Mouse (Mus musculus) large intestine, adult 2 months (tissue): Measurements from ENCODE around the gene Umps. TPM values are rescaled to one million over a fixed set of nuclear protein-coding genes. Genes with fewer than 3 reads are reported as not detected.

ENCODE experiments used
- DNase-seq: peaks from one replicate; pipeline ENCODE4 v3.0.0-alpha.2; 2012; ENCODE audit warnings: low read depth, low spot score
- WGBS: fragments of 180-500 bp; shearing (Covaris S2); methylation state at CpG from one replicate; pipeline ENCODE4 v1.1.7; 2018; 5-methylcytosine and 5-hydroxymethylcytosine counted together
- polyA plus RNA-seq: library from polyadenylated mRNA; depleted of rRNA; stranded (reverse); fragments of >200 nt; gene quantifications from 2 replicates; pipeline ENCODE4 v1.2.3, GENCODE M21; 2012; rRNA removed

The Umps gene
- polyA plus RNA-seq, result 6.9 and 7.9 TPM in 2 replicates

GRCm38 (mm10) chr16:33966538-33967282, at the start of gene Umps:
TSS of gene Umps (minus strand) at chr16:33967038.
- under 1% methylated on average over 44 of the region's 44 CpGs for WGBS
- no peak for DNase-seq

DNA sequence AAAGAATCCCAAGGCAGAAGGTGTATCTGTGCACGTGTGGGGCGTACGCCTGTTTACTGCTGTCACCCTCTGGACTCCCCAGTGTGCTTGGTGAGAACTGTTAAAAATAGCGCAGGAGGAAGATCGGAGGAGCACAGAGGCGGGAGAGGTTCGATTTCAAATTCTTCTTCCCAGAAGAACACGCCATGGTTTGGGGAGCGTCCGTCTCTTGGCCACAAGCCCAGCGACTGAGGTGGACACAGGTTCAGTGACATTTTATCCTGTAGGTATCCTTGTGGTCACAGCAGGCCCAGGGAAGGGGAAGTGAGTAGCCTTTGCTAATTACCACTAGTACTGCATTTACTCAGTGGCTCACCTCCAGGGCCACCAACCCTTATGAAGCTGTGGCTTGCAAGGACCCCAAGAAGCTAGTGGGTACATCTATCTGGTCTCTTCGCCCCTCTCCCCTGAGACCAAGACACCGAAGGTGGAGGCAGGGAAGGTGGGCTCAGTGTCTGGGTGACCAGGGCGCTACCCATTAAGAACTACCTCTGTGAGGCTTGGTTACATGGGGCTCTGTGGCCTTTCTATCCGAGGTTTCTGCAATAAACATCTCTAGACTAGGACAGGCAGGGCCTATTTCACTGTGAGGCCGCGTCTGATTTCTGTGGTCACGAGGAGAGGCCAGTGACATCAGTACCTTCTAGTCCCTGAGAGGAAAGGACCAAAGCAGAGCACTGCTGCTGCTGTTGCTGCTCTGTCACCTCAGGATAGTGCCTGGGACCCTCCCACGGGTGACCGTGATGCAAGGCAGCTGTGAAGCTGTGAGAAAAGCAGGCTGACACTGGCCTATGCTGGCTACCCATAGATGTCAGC, 45.4 kb upstream of the Umps start:
- no peak for DNase-seq
- WGBS, result 89% methylated on average over 20 of the region's 20 CpGs

- DNase-seq, result no peak
- WGBS, result 95% methylated on average over 2 of the region's 2 CpGs
Observed at GRCm38 (mm10) chr16:34009567-34009966, 42.7 kb upstream of the Umps start.

- WGBS, result 98% methylated on average over 3 of the region's 3 CpGs
- no peak for DNase-seq
Observed at GRCm38 (mm10) chr16:34005986-34006385, 39.1 kb upstream of the Umps start.

DNA sequence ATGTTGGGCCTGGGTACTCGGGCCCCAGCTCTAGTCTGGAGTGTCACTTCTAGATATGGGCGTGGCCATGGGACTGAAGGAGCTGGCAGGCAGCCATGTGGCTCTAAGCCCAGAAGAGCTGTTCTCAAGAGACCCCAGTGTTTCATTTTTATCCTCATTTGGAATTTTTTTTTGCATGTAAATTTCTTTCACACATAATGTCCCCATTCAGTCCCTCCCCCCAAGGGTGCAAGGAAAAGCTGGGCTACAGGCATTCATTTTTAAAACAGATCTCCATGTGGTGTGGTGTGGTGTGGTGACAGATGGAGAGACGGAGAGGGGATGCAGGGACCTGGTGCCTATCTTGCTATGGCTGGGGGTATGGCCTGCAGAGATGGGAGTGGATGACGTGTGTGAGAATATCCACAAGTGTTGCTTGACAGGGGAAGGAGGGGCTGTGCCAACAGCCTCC, 37.3 kb upstream of the Umps start:
- DNase-seq, result no peak
- 49% methylated on average over 4 of the region's 4 CpGs for WGBS

GRCm38 (mm10) chr16:34003566-34004127, 36.8 kb upstream of the Umps start:
- no peak for DNase-seq
- 78% methylated on average over 10 of the region's 10 CpGs for WGBS

DNA sequence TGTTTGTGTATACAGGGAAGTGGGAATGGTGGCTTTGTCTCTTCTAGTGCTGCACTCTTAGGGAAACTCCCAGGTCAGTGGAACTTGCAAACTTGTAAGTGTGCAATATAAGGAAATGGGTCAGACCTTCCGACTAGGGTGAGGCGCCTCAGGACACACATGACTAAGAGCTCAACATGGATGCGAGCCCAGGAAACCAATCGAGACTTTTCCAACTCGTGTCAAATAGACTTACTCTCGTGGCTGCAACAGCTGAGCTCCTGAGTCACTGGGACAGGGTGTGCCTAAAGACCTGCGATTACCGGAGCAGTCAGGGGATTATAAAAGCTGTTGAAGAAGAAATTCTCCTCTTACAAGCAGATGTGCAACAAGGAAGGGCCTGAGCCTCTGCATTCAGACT, 33.9 kb upstream of the Umps start:
- DNase-seq, result peak; percentile 92
- 15% methylated on average over 8 of the region's 8 CpGs for WGBS

- no peak for DNase-seq
- WGBS, result 16% methylated on average over 3 of the region's 3 CpGs
Observed at GRCm38 (mm10) chr16:33999388-33999787, 32.5 kb upstream of the Umps start.

GRCm38 (mm10) chr16:33998011-33998410, 31.2 kb upstream of the Umps start:
- WGBS, result 83% methylated on average over 6 of the region's 6 CpGs
- no peak for DNase-seq

- DNase-seq, result no peak
- WGBS, result 4% methylated on average over 5 of the region's 5 CpGs
Observed at GRCm38 (mm10) chr16:33996030-33996429, 29.2 kb upstream of the Umps start.

DNA sequence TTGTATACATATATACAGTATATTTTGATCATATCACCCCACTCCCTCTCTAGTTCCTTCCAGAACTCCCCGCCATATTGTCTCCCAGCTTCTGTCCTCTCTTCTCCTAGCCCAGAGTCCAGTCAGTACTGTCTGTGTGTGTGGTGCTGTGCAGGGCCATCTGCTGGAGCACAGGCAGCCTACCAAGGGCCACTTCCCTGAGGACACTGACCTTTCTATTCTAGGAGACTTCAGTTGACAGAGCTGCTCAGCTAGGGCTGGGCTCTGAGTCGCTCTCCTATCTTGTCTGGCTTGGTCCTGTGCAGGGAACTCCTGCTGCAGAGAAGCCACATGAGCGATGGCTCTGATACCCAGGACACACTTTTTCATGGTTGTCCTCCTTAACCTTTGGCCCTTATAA, 28.7 kb upstream of the Umps start:
- 75% methylated on average over 3 of the region's 3 CpGs for WGBS
- no peak for DNase-seq

DNA sequence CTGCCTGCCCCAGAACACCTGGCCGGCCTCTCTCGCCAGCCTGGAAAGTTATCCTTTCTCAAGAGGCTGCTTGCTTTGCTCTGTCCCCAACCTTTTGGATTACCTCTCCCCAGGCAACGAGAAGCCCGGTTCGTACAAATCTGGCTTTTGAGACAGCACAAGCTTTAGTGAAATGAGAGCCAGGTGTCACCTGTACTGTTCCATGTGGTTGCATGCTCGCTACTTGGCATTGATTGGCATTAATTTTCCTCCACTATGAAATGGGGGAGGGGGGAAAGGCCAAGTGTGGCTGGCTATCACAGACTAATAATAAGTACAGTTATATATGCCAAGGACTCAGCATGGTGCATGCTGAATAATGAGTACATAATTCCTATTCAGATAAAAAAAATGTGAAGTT, 27.5 kb upstream of the Umps start:
- 95% methylated on average over 6 of the region's 6 CpGs for WGBS
- DNase-seq, result no peak

- no peak for DNase-seq
- 23% methylated on average over 4 of the region's 4 CpGs for WGBS
Observed at GRCm38 (mm10) chr16:33990712-33991111, 23.9 kb upstream of the Umps start.

DNA sequence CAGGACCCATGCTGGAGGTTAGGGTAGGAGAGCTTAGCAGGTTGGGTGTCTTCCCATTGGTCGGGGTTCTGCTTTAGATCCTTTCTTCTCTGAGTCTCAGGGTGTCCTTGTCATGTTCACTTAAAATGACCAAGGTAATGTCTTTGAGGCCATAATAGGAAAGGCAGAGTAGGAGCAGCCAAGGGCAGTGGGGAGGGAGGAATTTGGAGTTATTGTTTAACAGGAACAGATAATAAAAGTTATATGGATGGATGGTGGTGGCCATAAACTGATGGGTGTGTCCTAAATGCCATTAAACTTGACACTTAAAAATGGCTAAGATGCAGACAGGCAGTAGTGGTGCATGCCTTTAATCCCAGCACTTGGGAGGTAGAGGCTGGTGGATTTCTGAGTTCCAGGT, 22.3 kb upstream of the Umps start:
- WGBS, result 18% methylated on average over 1 of the region's 1 CpGs
- DNase-seq, result no peak

GRCm38 (mm10) chr16:33988358-33989012, 21.6 kb upstream of the Umps start:
- DNase-seq, result no peak
- 44% methylated on average over 17 of the region's 17 CpGs for WGBS

- no peak for DNase-seq
- WGBS, result 98% methylated on average over 7 of the region's 7 CpGs
Observed at GRCm38 (mm10) chr16:33986993-33987392, 20.2 kb upstream of the Umps start.

DNA sequence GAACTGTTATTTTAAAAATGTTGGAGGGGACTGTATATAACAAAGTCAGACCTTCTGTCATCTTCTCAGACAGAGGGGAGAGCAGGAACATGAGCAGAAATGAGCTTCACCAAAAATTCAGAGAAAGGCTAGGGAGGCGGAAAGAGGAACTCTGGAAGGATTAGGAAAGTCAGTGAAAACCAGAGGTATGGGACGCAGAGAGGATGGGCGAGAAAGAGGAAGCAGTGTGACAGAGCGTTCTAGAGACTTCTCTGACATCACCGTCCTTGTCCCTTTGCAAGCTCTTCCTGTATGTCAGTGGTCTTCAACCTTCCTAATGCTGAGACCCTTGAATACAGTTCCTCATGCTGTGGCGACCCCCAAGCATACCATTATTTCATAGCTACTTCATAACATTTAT, 18.5 kb upstream of the Umps start:
- no peak for DNase-seq
- WGBS, result 84% methylated on average over 6 of the region's 6 CpGs

DNA sequence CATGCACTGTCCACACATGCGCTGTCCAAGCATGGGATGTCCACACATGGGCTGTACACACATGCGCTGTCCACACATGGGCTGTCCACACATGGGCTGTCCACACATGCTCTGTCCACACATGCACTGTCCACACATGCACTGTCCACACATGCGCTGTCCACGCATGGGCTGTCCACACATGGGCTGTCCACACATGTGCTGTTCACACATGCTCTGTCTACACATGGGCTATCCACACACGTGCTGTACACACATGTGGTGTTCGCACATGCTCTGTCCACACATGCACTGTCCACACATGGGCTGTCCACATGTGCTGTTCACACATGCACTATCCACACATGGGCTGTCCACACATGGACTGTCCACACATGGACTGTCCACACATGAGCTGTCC, 16.9 kb upstream of the Umps start:
- DNase-seq, result no peak
- 94% methylated on average over 6 of the region's 6 CpGs for WGBS

DNA sequence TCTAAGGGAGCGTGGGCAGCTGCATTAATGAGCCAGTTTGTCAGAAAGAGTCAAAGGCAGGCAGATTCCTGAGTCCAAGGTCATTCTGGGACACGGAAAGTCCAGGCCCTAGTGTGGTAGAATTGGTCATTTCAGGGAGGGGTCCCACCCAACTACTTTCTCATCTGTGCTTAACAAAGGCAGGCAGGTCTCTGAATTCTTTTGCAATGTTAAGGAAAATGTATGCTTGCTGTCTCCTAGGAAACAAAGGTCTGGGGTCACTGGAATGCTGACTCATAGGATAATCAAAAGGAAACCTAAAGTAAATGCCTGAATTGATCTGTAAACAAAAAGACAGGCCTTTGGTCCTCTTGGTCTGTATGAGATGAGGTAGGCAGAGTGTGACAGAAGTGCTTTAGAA, 13.0 kb upstream of the Umps start:
- 60% methylated on average over 2 of the region's 2 CpGs for WGBS
- DNase-seq, result no peak

DNA sequence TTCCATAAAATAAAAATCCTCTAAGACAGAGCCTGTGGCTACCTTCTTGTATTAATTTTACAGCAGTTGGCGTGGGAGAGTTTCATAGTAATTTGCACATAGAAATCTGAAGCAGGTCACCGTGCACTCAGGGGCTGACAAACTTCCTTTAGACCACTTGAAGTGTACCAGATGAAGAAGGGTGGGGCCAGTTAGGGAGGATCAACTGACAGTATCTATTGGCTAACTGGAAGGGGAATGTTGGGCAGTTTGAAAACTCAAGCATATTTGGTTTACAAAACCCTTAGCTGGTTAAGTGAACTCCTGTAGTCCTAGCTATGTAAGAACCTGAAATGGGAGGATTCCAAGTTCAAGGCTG, 424 bp upstream of the Umps start:
- no peak for DNase-seq
- 13% methylated on average over 2 of the region's 2 CpGs for WGBS
